Mouse (Mus musculus): ENCODE measurements around the gene Fam114a1. TPM values are rescaled to one million over a fixed set of nuclear protein-coding genes. Genes with fewer than 3 reads are reported as not detected.

The Fam114a1 gene
- polyA plus RNA-seq, 1 experiment: 18.5 TPM

DNA sequence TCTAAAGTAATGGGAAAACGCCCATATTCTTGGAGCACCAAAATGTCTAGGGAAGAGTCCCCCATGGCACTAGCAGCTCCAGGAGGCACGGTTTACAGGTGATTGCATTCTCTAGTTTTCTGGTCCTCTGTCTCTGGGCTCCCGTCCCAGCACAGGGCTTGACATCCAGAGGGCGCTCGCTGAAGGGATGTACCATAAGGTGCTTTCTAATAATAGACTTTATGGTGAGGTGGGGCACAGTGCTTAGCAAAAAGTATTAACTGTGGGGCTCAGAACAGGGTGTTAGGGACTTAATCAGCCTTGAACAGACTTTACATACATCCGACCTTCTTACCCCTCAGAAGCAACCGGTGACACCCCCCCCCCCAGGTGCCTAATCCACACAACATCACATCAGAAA is 104.8 kb downstream of the Fam114a1 start:
- no peak overlapping the region for H3K4me2 ChIP-seq (ENCODE audit: low read depth)
- TF ChIP-seq CEBPB (IDR thresholded peaks at IDR 0.05; ENCODE audit: insufficient read depth, poor library complexity, severe bottlenecking) (no peak), TCF3 (IDR thresholded peaks at IDR 0.05; ENCODE audit: insufficient read length, low read depth) (no peak), REST (IDR thresholded peaks at IDR 0.05; ENCODE audit: insufficient read depth, insufficient read length) (no peak), MAX (IDR thresholded peaks at IDR 0.05; ENCODE audit: low read depth) (no peak), USF1 (IDR thresholded peaks at IDR 0.05; ENCODE audit: low read depth) (no peak), MYOD1 (IDR thresholded peaks at IDR 0.05; ENCODE audit: control insufficient read depth in 1 of 3, insufficient read length in 2 of 3, low read depth in 2 of 3) (no peak), MYOG (IDR thresholded peaks at IDR 0.05; ENCODE audit: control insufficient read depth in 1 of 3, insufficient read depth in 1 of 3, insufficient read length in 2 of 3, low read depth in 2 of 3) (no peak), POLR2A (IDR thresholded peaks at IDR 0.05; ENCODE audit: insufficient read length, low read depth) (no peak), E2F4 (IDR thresholded peaks at IDR 0.05; ENCODE audit: insufficient read depth) (no peak), SRF (IDR thresholded peaks at IDR 0.05; ENCODE audit: control insufficient read depth, insufficient read length, low read depth) (no peak), TCF12 (IDR thresholded peaks at IDR 0.05; ENCODE audit: insufficient read depth, poor library complexity, severe bottlenecking) (no peak), POLR2AphosphoS2 (IDR thresholded peaks at IDR 0.05; ENCODE audit: insufficient read length, low read depth) (no peak)
- no peaks in the 10 kb centered on the region for H3K36me3 ChIP-seq (ENCODE audit: control insufficient read depth, insufficient read depth)
- H3K27me3 ChIP-seq (ENCODE audit: control insufficient read depth, insufficient read depth, insufficient read length): no peaks in the 10 kb centered on the region
- H3K79me2 ChIP-seq (ENCODE audit: control insufficient read depth, insufficient read depth): no peaks in the 10 kb centered on the region
- H3K4me3 ChIP-seq: no peak overlapping the region
- no peak overlapping the region for H3ac ChIP-seq (ENCODE audit: control insufficient read depth, insufficient read length)

DNA sequence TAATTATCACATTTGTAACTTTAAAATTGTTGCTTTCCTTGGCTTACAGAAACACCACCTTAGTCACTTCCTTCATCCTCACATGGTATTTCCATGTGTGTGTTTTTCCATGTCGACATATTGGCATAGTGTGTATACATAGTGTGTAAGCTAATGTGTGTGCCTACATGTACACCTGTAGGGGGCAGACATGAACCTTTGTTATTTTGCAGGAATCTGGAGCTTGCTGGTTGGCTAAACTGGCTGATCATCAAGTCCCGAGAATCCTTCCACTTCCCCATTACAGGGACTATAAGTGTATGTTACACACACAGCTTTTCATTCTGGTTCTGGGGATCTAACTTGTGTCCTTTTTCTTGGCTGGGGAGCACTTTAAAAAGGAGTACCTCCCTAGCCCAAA is 106.2 kb downstream of the Fam114a1 start:
- no peak overlapping the region for H3ac ChIP-seq (ENCODE audit: control insufficient read depth, insufficient read length)
- H3K27me3 ChIP-seq (ENCODE audit: control insufficient read depth, insufficient read depth, insufficient read length): no peaks in the 10 kb centered on the region
- H3K4me3 ChIP-seq: no peak overlapping the region
- H3K79me2 ChIP-seq (ENCODE audit: control insufficient read depth, insufficient read depth): no peaks in the 10 kb centered on the region
- TF ChIP-seq POLR2AphosphoS2 (IDR thresholded peaks at IDR 0.05; ENCODE audit: insufficient read length, low read depth) (no peak), TCF12 (IDR thresholded peaks at IDR 0.05; ENCODE audit: insufficient read depth, poor library complexity, severe bottlenecking) (no peak), TCF3 (IDR thresholded peaks at IDR 0.05; ENCODE audit: insufficient read length, low read depth) (no peak), POLR2A (IDR thresholded peaks at IDR 0.05; ENCODE audit: insufficient read length, low read depth) (no peak), MYOG (IDR thresholded peaks at IDR 0.05; ENCODE audit: control insufficient read depth in 1 of 3, insufficient read depth in 1 of 3, insufficient read length in 2 of 3, low read depth in 2 of 3) (no peak), USF1 (IDR thresholded peaks at IDR 0.05; ENCODE audit: low read depth) (no peak), MAX (IDR thresholded peaks at IDR 0.05; ENCODE audit: low read depth) (no peak), REST (IDR thresholded peaks at IDR 0.05; ENCODE audit: insufficient read depth, insufficient read length) (no peak), MYOD1 (IDR thresholded peaks at IDR 0.05; ENCODE audit: control insufficient read depth in 1 of 3, insufficient read length in 2 of 3, low read depth in 2 of 3) (no peak), SRF (IDR thresholded peaks at IDR 0.05; ENCODE audit: control insufficient read depth, insufficient read length, low read depth) (no peak), CEBPB (IDR thresholded peaks at IDR 0.05; ENCODE audit: insufficient read depth, poor library complexity, severe bottlenecking) (no peak), E2F4 (IDR thresholded peaks at IDR 0.05; ENCODE audit: insufficient read depth) (no peak)
- no peak overlapping the region for H3K4me2 ChIP-seq (ENCODE audit: low read depth)
- no peaks in the 10 kb centered on the region for H3K36me3 ChIP-seq (ENCODE audit: control insufficient read depth, insufficient read depth)

GRCm38 (mm10) chr5:65076748-65077147 is 106.9 kb downstream of the Fam114a1 start:
- no peak overlapping the region for H3K4me2 ChIP-seq (ENCODE audit: low read depth)
- H3K79me2 ChIP-seq (ENCODE audit: control insufficient read depth, insufficient read depth): no peaks in the 10 kb centered on the region
- no peak overlapping the region for H3ac ChIP-seq (ENCODE audit: control insufficient read depth, insufficient read length)
- no peaks in the 10 kb centered on the region for H3K27me3 ChIP-seq (ENCODE audit: control insufficient read depth, insufficient read depth, insufficient read length)
- no peak for TF ChIP-seq MYOG (IDR thresholded peaks at IDR 0.05; ENCODE audit: control insufficient read depth in 1 of 3, insufficient read depth in 1 of 3, insufficient read length in 2 of 3, low read depth in 2 of 3)
- TF ChIP-seq USF1 (IDR thresholded peaks at IDR 0.05; ENCODE audit: low read depth): no peak
- TF ChIP-seq TCF12 (IDR thresholded peaks at IDR 0.05; ENCODE audit: insufficient read depth, poor library complexity, severe bottlenecking): no peak
- TF ChIP-seq POLR2AphosphoS2 (IDR thresholded peaks at IDR 0.05; ENCODE audit: insufficient read length, low read depth): no peak
- no peak for TF ChIP-seq REST (IDR thresholded peaks at IDR 0.05; ENCODE audit: insufficient read depth, insufficient read length)
- TF ChIP-seq E2F4 (IDR thresholded peaks at IDR 0.05; ENCODE audit: insufficient read depth): no peak
- TF ChIP-seq POLR2A (IDR thresholded peaks at IDR 0.05; ENCODE audit: insufficient read length, low read depth): no peak
- TF ChIP-seq MAX (IDR thresholded peaks at IDR 0.05; ENCODE audit: low read depth): no peak
- no peak for TF ChIP-seq TCF3 (IDR thresholded peaks at IDR 0.05; ENCODE audit: insufficient read length, low read depth)
- TF ChIP-seq SRF (IDR thresholded peaks at IDR 0.05; ENCODE audit: control insufficient read depth, insufficient read length, low read depth): no peak
- no peak for TF ChIP-seq MYOD1 (IDR thresholded peaks at IDR 0.05; ENCODE audit: control insufficient read depth in 1 of 3, insufficient read length in 2 of 3, low read depth in 2 of 3)
- H3K36me3 ChIP-seq (ENCODE audit: control insufficient read depth, insufficient read depth): no peaks in the 10 kb centered on the region
- no peak overlapping the region for H3K4me3 ChIP-seq

DNA sequence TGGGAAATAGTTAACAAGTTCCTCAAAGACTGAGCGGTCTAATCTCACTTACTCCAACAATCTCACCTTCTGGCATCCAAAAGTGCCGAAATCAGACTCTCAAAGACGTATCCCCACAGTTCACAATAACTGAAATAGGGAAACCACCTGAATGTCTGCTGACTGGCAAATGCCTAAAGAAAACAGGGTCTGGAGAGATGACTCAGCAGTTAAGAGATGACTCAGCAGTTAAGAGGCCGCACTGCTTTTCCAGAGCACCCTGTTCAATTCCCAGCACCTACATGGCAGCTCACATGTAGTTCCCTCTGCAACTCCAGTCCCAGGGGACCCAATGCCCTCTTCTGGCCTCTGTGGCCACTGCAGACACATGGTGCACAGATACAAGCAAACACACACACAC is 108.2 kb downstream of the Fam114a1 start:
- TF ChIP-seq MAX (IDR thresholded peaks at IDR 0.05; ENCODE audit: low read depth) (no peak), REST (IDR thresholded peaks at IDR 0.05; ENCODE audit: insufficient read depth, insufficient read length) (no peak), POLR2AphosphoS2 (IDR thresholded peaks at IDR 0.05; ENCODE audit: insufficient read length, low read depth) (no peak), TCF12 (IDR thresholded peaks at IDR 0.05; ENCODE audit: insufficient read depth, poor library complexity, severe bottlenecking) (no peak)
- Histone ChIP-seq H3K36me3 (ENCODE audit: control insufficient read depth, insufficient read depth) (no peaks in the 10 kb centered on the region), H3K27me3 (ENCODE audit: control insufficient read depth, insufficient read depth, insufficient read length) (no peaks in the 10 kb centered on the region), H3K4me3 (no peak overlapping the region), H3ac (ENCODE audit: control insufficient read depth, insufficient read length) (no peak overlapping the region), H3K79me2 (ENCODE audit: control insufficient read depth, insufficient read depth) (no peaks in the 10 kb centered on the region), H3K4me2 (ENCODE audit: low read depth) (no peak overlapping the region)

- Histone ChIP-seq H3K79me2 (ENCODE audit: control insufficient read depth, insufficient read depth) (no peaks in the 10 kb centered on the region), H3K27me3 (ENCODE audit: control insufficient read depth, insufficient read depth, insufficient read length) (no peaks in the 10 kb centered on the region), H3K4me3 (no peak overlapping the region), H3K4me2 (ENCODE audit: low read depth) (no peak overlapping the region), H3K36me3 (ENCODE audit: control insufficient read depth, insufficient read depth) (no peaks in the 10 kb centered on the region), H3ac (ENCODE audit: control insufficient read depth, insufficient read length) (no peak overlapping the region)
- TF ChIP-seq SRF (IDR thresholded peaks at IDR 0.05; ENCODE audit: control insufficient read depth, insufficient read length, low read depth) (no peak), POLR2AphosphoS2 (IDR thresholded peaks at IDR 0.05; ENCODE audit: insufficient read length, low read depth) (no peak), E2F4 (IDR thresholded peaks at IDR 0.05; ENCODE audit: insufficient read depth) (no peak), POLR2A (IDR thresholded peaks at IDR 0.05; ENCODE audit: insufficient read length, low read depth) (no peak), MYOD1 (IDR thresholded peaks at IDR 0.05; ENCODE audit: control insufficient read depth in 1 of 3, insufficient read length in 2 of 3, low read depth in 2 of 3) (no peak), TCF12 (IDR thresholded peaks at IDR 0.05; ENCODE audit: insufficient read depth, poor library complexity, severe bottlenecking) (no peak), MAX (IDR thresholded peaks at IDR 0.05; ENCODE audit: low read depth) (no peak), USF1 (IDR thresholded peaks at IDR 0.05; ENCODE audit: low read depth) (no peak), REST (IDR thresholded peaks at IDR 0.05; ENCODE audit: insufficient read depth, insufficient read length) (no peak), TCF3 (IDR thresholded peaks at IDR 0.05; ENCODE audit: insufficient read length, low read depth) (no peak), MYOG (IDR thresholded peaks at IDR 0.05; ENCODE audit: control insufficient read depth in 1 of 3, insufficient read depth in 1 of 3, insufficient read length in 2 of 3, low read depth in 2 of 3) (no peak), CEBPB (IDR thresholded peaks at IDR 0.05; ENCODE audit: insufficient read depth, poor library complexity, severe bottlenecking) (no peak)
Measured at GRCm38 (mm10) chr5:65079881-65080280, 110.0 kb downstream of the Fam114a1 start.
